Mouse (Mus musculus) E14TG2a.4 (cell line): Measurements from ENCODE around the gene Rnf166.

Experiments used
- H3K27me3 ChIP-seq: 2 replicates; pipeline ENCODE4 v1.6.1; 2014; ENCODE audit warnings: low read length, control low read depth; ENCODE audit not compliant: insufficient read depth
- H3K36me3 ChIP-seq: 2 replicates; pipeline ENCODE4 v1.6.1; 2014; ENCODE audit warnings: low read length, control low read depth; ENCODE audit not compliant: insufficient read depth
- H3K4me1 ChIP-seq: replicated peaks from 2 replicates; pipeline ENCODE4 v1.6.1; 2014; ENCODE audit warnings: low read depth, low read length, control low read depth
- H3K4me3 ChIP-seq: replicated peaks from 2 replicates; pipeline ENCODE4 v1.5.1; 2014; ENCODE audit warnings: mild to moderate bottlenecking, low read length
- H3K9me3 ChIP-seq: 2 replicates; pipeline ENCODE4 v1.6.1; 2014; ENCODE audit warnings: low read length, control low read depth
- CTCF ChIP-seq: conservative IDR thresholded peaks from 2 replicates; pipeline ENCODE4 v1.5.1; 2014; ENCODE audit warnings: low read length
- NANOG ChIP-seq: IDR thresholded peaks from 2 replicates; pipeline ENCODE4 v1.6.1; 2014; ENCODE audit warnings: borderline replicate concordance, low read length, mixed read lengths
- POU5F1 ChIP-seq: IDR thresholded peaks from 2 replicates; pipeline ENCODE4 v1.6.1; 2014; ENCODE audit warnings: low read length, borderline replicate concordance

Gene Rnf166

GRCm38 (mm10) chr8:122475580-122476320 lies at the start of gene Rnf166, which contains the start of gene Ctu2:
Gene Rnf166, minus strand, starts transcription at chr8:122476064.
Gene Ctu2, plus strand, starts transcription at chr8:122476143.
- Histone ChIP-seq H3K4me1 (peaks cover 40% of the 10 kb centered on the region), H3K4me3 (peak within 1 kb of the TSS; percentile 98), H3K36me3 (peaks cover 68% of the 10 kb centered on the region), H3K27me3 (no peaks in the 10 kb centered on the region), H3K9me3 (peaks cover 5% of the 10 kb centered on the region; the same call in 1 of the 2 replicates)
- TF ChIP-seq NANOG: no peak
- no peak for TF ChIP-seq POU5F1
- no peak for TF ChIP-seq CTCF

GRCm38 (mm10) chr8:122525004-122525403 lies 49.1 kb upstream of the Rnf166 start:
- TF ChIP-seq CTCF (no peak), POU5F1 (no peak), NANOG (no peak)
- Histone ChIP-seq H3K27me3 (no peaks in the 10 kb centered on the region), H3K4me1 (peaks cover 86% of the 10 kb centered on the region)

GRCm38 (mm10) chr8:122524506-122524905 lies 48.6 kb upstream of the Rnf166 start:
- Histone ChIP-seq H3K9me3 (no peaks in the 10 kb centered on the region), H3K4me3 (peak overlapping the region; percentile 73), H3K36me3 (peaks cover 40% of the 10 kb centered on the region), H3K4me1 (peaks cover 88% of the 10 kb centered on the region), H3K27me3 (no peaks in the 10 kb centered on the region)
- TF ChIP-seq POU5F1 (no peak), CTCF (no peak), NANOG (no peak)

More at GRCm38 (mm10) chr8:122525004-122525403, 49.1 kb upstream of the Rnf166 start:
- H3K36me3 ChIP-seq: peaks cover 42% of the 10 kb centered on the region
- H3K4me3 ChIP-seq: peak overlapping the region; percentile 73
- H3K9me3 ChIP-seq: no peaks in the 10 kb centered on the region

GRCm38 (mm10) chr8:122523652-122524360 lies 47.9 kb upstream of the Rnf166 start:
- no peaks in the 10 kb centered on the region for H3K9me3 ChIP-seq
- no peaks in the 10 kb centered on the region for H3K27me3 ChIP-seq
- peaks cover 35% of the 10 kb centered on the region for H3K36me3 ChIP-seq
- peaks cover 88% of the 10 kb centered on the region for H3K4me1 ChIP-seq
- H3K4me3 ChIP-seq: peak overlapping the region; percentile 73
- TF ChIP-seq CTCF (no peak), POU5F1 (no peak), NANOG (no peak)

GRCm38 (mm10) chr8:122522796-122523651 lies 47.2 kb upstream of the Rnf166 start:
- TF ChIP-seq NANOG (0 out of 2 replicates have a peak, but pooled peaks have one; percentile 8), POU5F1 (no peak), CTCF (no peak)
- Histone ChIP-seq H3K27me3 (no peaks in the 10 kb centered on the region), H3K36me3 (peaks cover 38% of the 10 kb centered on the region), H3K4me1 (peaks cover 92% of the 10 kb centered on the region), H3K4me3 (peak overlapping the region; percentile 73), H3K9me3 (no peaks in the 10 kb centered on the region)

GRCm38 (mm10) chr8:122520611-122521010 lies 44.7 kb upstream of the Rnf166 start:
- Histone ChIP-seq H3K27me3 (no peaks in the 10 kb centered on the region), H3K9me3 (no peaks in the 10 kb centered on the region), H3K4me1 (peaks cover 92% of the 10 kb centered on the region), H3K4me3 (peak overlapping the region; percentile 59), H3K36me3 (peaks cover 34% of the 10 kb centered on the region)
- TF ChIP-seq NANOG (no peak), CTCF (no peak), POU5F1 (no peak)

GRCm38 (mm10) chr8:122517541-122518190 lies 41.8 kb upstream of the Rnf166 start:
- Histone ChIP-seq H3K4me1 (peaks cover 98% of the 10 kb centered on the region), H3K27me3 (no peaks in the 10 kb centered on the region), H3K9me3 (no peaks in the 10 kb centered on the region), H3K4me3 (peak overlapping the region; percentile 32), H3K36me3 (peaks cover 54% of the 10 kb centered on the region)
- TF ChIP-seq CTCF (no peak), NANOG (no peak), POU5F1 (no peak)

GRCm38 (mm10) chr8:122515699-122516098 lies 39.8 kb upstream of the Rnf166 start:
- Histone ChIP-seq H3K9me3 (no peaks in the 10 kb centered on the region), H3K36me3 (peaks cover 73% of the 10 kb centered on the region), H3K27me3 (no peaks in the 10 kb centered on the region), H3K4me3 (no peak overlapping the region), H3K4me1 (peaks cover 100% of the 10 kb centered on the region)
- TF ChIP-seq POU5F1 (no peak), CTCF (no peak), NANOG (no peak)
